Mouse (Mus musculus) left cerebral cortex, adult 8-10 months (tissue): ENCODE results near the gene Timm13. TPM values are rescaled to one million over a fixed set of nuclear protein-coding genes. Genes with fewer than 3 reads are reported as not detected.
A peak's percentile ranks its signal among the peaks of the same experiment; 100 is the strongest.

Experiments used
- DNase-seq, 2 experiments: peaks; one replicate each; pipeline ENCODE4 v3.0.0; 2022; ENCODE audit warnings: low spot score in 2 of 2
- total RNA-seq, 4 experiments: library from RNA; stranded (reverse); gene quantifications; 2 replicates each; pipeline ENCODE4 v1.2.4; 2022

The Timm13 gene
- total RNA-seq, 4 experiments from 2014 or later, result 106 to 147 (median 124) TPM

DNA sequence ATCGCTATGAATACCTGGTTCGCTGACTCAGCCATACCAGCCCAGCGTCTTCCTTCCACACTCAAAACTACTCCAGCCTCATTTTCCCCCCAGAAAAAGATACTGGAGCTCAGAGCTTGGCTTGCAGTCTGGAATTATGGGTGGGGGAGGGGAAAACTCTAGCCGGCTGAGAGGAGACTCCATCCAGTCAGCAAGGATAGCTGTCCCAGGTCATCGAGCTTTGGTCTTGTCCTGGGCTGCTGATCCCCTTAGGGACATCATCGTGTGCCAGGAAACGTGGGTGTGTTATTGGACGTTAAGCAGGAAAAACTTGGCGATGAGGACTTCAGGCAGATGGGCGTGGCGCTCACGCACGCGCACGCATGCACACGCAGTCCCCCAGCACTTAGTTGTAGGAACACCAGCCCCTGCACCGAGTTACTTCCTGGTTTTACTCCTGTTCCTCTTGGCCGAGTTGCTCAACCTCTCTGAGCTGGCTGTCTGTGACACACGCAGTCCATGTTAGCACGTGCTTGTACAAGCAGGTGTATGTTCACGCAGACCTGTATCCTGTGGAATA lies 32.7 kb upstream of the Timm13 start:
- DNase-seq, result no peak

DNA sequence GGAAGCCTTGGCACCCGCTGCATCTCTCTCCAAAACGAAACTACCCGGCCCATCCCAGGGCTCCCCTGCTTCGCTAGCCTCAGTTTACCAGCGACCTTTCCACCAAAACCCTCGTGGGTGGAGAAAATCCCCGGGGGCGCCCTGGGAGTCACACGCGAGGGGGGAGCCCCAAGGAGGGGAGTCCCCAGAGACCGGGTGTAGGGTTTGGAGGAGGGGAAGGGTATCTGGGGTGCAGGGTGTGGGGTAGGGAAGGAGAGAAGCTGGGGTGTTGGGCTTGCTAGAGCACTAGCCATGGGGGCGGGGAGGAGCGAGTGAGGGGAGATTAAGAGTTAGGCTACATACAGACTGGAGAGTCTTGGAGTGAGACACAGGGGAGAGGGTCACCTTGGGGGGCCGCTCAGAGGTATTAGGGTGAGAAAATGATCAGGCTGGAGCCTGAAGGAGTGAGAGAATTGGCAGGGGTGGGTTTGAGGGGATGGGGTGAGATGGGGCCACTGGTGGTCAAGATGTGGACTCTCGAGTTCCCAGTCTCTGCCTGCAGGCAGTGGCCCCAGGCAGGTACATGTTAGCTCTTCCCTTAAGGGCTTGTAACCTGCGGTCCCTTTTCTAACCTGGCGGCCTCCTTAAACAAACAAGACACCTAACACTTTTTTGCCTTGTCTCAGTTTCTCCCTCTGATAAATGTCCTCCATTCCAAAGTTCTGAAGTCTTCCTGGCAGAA lies 32.1 kb upstream of the Timm13 start:
- DNase-seq, result no peak

DNA sequence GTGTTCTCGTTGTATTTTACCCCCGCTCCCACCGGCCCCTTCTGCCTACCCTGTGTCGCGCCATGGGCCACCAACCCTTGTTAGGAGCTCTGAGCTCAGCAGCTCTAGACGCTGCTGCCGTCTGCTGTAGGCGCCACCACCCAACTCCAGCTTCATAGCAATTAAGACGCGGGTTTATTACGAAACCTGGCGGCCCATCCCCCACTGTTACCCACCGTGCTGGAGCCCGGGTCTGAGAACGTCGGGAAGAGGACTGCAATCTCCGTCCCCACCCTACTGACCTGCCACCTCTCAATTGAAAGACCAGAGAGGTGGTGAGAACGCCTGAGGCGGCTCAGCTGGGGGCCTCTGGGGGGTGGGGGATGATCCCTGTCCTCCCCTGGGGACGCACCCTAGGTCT lies 31.4 kb upstream of the Timm13 start:
- no peak for DNase-seq

DNA sequence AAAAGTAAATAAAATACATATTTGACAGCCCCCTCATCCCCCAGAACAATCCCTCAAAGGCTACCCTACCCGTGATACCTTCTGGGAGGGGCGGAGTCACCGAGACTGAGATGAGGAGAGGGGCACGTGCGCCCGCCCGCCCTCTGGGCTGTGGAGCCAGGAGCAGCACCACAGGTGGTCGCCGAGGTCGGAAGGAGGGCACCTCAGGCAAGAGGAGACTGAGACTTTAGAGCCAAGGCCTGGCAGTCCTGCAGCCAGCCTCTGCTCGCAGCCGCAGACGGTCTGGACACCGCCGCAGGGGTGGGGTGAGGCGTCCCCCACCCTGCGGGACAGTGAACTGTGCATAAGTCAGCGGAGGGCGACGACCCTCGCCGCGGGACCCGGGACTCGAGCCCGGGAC lies 30.9 kb upstream of the Timm13 start:
- no peak for DNase-seq

DNA sequence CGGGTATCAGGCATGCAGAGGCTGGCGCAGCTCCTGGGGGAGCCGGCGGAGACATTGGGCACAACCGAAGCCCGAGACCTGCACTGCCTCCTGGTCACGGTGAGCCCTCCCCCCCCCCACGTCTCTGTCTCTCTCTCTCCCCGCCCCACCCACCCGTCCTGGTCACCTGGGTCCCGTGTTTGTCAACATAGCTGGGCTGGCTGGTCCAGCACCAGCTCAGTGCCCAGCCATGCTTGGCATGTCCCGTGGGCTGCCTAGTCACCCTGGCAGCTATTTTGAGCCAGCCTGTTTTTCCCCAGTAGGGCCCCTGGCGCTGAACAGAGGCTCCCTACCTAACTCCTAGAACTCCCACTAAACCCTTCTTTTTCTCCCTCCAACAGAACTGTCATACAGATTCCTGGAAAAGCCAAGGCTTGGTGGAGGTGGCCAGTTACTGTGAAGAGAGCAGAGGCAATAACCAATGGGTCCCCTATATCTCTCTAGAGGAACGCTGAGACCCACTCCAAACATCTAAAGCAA lies 30.4 kb upstream of the Timm13 start:
- no peak for DNase-seq

DNA sequence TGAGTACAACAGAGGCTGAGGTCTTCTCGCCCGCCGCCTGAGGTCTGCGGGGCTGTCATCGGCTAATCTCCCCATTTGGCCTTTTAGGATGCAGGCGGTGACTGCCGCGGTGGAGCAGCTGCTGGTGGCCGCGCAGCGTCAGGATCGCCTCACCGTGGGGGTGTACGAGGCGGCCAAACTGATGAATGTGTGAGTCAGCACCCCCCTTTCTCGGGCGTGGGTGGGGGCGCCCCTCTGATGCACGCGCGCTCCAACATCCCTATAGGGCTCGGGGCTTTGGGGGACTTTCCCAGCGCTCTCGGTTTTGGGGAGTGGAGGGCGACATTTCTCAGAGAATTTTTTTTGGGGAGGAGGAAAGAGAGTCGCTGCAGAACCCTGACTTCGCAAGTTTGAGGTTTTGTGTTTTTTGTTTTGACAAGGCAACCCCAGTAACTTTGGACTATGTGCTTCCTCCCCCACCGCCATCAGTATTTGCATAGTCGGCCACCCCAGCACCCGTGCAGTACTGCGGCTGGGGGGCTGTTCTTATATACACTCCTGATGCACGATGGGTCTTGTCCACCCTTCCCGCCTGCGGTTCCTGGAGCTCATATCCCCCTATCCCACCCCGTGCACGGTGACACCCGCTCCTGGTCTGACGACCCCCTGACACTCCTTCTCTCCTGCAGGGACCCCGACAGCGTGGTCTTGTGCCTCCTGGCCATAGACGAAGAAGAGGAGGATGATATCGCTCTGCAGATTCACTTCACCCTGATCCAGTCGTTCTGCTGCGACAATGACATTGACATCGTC lies 29.8 kb upstream of the Timm13 start:
- DNase-seq, result no peak

DNA sequence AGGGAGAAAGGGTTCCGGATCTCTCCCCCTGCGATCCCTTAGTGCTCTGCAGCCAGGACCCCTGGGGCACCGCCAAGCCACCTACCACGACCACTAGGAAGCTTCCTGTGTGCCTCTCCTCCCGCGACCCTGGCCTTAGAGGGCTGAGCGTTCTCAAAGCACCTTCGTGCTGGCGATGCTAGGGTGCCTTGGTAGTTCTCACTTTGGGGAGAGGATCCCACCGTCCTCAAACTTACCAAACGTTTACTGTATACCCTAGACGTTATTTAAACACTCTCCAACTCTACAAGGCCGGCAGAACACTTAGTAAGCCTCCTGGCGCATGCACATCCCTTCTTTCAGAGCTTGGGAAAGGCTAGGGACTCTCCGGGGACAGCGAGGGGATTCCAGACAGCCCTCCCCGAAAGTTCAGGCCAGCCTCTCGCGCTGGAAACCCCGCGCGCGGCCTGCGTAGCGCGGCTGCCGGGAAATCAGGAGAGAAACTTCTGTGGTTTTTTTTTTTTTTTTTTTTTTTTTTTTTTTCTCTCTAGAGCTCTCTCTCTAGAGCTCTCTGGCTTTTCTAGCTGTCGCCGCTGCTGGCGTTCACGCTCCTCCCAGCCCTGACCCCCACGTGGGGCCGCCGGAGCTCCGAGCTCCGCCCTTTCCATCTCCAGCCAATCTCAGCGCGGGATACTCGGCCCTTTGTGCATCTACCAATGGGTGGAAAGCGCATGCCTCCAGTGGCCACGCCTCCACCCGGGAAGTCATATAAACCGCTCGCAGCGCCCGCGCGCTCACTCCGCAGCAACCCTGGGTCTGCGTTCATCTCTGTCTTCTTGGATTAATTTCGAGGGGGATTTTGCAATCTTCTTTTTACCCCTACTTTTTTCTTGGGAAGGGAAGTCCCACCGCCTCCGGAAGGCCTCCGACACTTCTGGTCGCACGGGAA lies 28.8 kb upstream of the Timm13 start, which contains the start of gene Gadd45b:
Gene Gadd45b (plus strand): TSS at position 775 of the 928 bp plus-strand sequence.
- DNase-seq, result peak; percentile 98 to 99

DNA sequence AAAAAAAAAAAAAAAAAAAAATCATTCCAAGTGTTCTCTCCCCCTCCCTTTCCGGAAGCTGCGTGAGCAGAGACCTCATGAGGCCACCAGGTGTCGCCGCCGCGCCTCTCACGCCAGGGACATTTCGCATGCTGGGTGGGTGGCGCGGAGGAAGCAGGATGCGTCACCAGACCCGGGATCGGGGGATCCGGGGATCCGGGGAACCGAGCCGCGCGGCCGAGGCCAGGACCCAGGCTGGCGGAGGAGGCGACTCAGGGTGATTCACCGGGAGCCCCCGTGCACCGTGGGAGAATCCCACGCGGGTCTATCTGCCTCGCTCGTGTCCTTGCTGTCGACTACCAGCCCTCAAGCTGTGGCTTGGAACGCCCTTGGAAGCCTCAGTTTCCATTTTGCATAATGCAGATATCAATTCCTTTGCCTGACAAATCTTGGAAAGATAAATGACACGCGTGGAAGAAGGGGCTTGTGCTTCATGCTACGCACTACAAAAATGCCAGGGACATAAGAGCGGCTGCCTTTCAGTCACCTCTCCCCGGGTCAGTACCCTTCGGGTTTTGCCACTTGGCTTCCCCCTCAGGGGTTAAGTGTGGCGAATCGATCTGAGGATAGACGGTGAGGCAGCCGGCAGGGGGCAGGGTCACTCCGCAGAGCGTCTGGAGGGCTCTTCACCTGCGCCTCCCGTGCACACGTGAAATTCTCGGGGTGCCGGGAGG lies 28.0 kb upstream of the Timm13 start:
- DNase-seq, result peak; percentile 88 to 90

DNA sequence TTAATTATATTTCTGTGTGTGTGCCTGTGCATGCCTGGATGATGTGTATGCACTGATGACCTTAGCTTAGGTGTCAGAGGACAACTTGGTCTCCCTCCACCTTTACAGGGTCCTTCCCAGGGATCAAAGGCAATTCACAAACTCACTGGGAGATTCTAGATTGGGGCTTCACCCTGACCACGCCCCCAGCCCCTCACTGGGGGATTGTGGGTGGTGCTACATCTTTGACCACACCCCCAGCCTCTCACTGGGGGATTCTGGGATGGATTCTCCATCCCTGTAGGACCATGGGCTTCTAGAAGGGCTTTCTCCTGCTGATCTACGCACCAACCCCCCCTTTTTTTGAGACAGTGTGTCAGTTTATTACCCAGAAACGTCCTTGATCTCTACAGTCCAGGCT lies 24.7 kb upstream of the Timm13 start:
- no peak for DNase-seq

DNA sequence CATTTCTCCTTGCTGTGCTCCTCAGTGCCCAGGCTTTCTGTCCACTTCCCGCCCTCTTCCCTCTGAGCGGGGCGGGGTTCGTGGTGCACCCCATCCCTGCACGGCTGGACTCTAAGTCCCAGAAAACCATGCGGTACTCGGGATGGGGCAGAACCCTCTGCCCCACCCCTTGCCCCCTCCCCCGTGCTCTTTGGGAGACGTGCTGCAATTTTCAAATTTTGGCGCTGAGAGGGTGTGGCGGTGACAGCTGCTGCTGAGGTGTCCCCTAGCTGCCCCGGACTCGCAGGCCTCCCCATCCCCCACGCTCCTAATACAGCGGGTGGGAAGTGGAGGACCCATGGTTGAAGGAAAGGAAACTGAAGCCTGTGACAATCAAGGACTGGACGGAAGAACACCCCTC lies 21.2 kb upstream of the Timm13 start:
- no peak for DNase-seq

DNA sequence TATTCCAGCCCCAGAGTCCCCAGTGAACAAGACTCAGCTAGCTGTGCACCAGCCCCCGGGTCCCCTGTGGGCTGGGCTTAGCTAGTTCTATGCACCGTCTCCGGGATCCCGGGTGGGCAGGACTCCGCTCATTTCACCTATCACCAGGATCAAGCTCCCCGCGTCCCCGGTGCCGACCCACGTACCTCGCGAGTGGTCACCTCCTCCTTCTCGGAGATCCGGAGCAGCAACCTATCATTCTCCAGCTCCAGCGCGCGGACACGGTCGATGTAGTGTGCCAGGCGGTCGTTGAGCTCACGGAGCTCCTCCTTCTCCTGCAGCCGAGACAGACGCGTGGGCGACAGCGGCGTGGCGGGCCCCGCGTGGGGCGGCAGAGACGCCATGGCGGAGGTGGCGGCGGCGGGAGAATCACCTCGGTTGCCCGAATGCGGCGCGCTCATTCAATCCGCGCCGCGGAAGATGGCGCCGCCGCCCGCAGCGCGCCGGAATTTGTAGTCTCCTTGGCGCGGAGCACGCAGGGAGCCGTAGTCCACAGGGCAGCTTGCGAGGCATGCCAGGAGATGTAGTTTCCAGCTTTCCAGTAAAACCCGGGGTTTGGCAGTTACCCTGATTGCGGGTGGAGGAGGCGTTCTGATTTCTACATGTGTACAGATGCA lies 17.1 kb upstream of the Timm13 start, which contains the start of gene Lmnb2:
Gene Lmnb2 (minus strand): TSS at position 467 of the 656 bp plus-strand sequence.
- DNase-seq, result peak; percentile 69 to 82

DNA sequence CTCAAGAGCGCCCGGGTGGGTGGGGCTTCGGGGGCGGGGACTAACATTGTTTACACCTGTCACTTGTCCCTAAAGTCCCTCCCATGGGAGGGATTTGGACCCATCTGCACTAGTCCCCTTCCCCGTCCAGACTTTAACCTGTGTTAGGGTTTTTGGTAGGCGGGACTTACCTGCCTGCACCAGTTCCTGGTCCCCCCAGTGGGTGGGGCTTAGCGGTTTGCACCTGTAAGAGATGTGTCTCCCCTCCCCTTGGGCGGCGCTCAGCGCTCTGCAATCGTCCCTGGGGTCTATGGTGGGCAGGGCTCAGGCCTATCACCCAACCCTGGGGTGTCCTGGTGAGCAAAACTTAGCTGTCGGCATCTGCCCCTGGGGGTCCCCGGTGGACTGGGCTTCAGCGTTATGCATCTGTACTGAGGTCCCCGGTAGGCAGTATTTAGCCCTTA lies 16.6 kb upstream of the Timm13 start:
- no peak for DNase-seq

DNA sequence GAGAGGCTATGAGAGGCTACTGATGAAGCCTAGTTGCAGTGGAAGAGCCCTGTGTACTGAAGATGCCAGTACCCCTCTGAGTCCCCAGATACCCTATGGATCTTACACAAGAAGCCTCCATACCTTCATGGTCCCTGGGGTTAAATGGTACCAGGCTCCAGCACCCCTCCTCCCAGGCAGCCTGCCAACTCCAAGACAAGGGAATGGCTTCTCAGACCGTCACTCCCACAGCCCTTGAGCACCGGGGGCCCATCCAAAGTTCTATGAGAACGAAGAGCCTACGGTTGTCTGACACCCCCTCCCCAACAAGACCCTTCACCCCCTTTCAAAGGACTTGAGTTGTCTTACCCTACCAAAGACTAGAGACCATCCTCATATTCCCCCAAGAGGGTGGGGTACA lies 15.0 kb upstream of the Timm13 start:
- no peak for DNase-seq

DNA sequence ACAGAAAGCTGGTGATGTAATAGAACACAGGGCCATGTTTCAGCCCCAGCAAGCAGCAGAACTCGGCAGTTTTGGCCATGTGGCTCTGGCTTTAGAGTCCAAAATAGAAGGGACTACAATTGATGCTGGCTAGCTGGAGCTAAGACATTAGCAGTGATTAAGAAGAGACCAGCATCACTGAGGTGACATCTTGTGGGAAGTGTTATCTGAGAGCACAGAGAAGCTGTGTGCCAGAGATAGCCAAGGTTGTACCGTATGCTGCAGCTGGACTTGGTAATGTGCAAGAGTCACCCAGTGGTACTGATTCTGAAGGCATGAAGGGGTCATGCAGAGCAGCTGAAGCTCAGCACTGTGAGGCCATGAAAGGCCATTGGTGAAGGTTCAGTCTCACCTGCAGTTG lies 14.5 kb upstream of the Timm13 start:
- DNase-seq, result no peak

DNA sequence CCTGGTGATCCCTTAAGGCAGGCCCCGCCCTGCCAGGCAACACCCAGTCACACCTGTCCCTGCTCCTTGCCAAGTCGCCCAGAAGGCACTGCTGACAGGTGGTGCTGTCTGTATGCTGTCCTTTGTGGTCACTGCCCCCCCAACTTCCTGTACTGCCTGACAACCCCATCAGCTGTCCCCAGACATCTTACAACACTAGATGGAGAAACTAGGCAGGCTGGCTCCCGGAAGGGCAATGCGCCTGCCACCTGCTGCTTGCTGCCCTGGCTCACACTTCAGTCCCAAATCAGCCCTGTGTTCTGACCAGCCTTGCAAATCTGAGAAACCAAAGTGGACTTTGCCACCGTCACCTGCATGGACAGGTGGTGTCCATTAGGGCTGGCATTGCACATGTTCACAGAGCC lies 13.5 kb upstream of the Timm13 start:
- DNase-seq, result no peak

DNA sequence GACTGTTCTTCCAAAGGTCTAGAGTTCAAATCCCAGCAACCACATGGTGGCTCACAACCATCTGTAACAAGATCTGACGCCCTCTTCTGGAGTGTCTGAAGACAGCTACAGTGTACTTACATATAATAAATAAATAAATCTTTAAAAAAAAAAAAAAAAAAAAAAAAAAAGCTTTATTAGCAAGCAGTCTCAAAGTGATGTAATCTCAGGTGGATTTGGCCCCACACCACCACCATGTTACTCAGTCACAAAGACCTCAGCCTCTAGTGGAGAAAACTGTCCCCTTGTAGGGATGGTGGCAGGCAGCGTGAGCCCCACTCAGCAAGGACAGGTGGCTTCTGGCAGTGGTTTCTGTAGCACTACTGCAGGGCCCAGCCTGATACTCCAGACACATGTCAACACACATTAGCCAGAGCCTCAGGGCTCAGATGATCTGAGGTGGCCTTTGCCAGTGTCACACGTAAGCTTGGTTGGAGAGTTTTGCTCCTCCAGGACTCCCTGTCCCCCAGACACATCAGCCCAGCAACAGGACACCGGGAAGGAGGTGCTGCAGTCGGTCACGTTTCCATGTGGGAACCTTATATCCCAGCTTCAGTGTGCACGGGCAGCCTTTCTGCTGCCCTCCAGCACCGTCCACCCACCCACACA lies 12.7 kb upstream of the Timm13 start:
- DNase-seq, result no peak

DNA sequence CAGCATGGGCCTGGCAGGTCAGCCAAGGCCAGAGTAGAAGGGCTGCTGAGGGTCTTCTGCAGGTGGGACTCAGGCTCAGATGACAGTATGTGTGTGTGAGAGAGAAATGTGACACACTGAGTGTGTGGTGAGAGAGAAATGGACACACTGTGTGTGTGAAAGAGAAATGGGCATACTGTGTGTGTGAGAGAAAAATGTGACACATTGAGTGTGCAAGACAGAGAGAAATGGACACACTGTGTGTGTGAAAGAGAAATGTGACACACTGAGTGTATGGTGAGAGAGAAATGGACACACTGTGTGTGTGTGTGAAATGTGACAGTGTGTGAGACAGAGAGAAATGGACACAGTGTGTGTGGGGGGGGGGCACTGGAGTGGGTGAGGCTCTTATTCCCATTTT lies 11.1 kb upstream of the Timm13 start:
- no peak for DNase-seq

DNA sequence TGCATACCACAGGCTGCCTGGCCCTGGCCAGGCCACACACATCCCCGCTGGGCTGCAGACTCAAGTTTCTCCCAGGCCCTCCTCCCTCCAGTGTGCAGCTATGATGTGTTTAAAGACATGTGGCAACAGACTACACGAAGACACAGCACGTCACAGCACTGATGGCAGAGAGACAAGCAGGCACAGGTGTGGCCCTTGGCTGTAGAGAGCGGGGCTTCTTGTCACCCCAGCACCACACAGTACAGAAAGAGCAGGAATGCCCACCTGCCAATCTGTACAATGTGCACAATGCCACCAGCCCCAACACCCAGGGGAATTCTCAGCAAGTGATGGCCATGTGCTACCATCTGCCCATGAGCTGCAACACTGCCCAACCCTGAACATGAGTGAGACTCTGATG lies 10.6 kb upstream of the Timm13 start:
- no peak for DNase-seq
